Mouse (Mus musculus) urinary bladder, postnatal 25 days (tissue): Measurements from ENCODE around the gene Polm.

Experiments
- DNase-seq: peaks from one replicate; pipeline ENCODE4 v3.0.0; 2022; ENCODE audit warnings: low spot score

Polm gene

GRCm38 (mm10) chr11:5803551-5803981 is 34.2 kb downstream of the Polm start, which contains the start of gene Pgam2:
Gene Pgam2 (minus strand): TSS chr11:5803733.
- no peak for DNase-seq

DNA sequence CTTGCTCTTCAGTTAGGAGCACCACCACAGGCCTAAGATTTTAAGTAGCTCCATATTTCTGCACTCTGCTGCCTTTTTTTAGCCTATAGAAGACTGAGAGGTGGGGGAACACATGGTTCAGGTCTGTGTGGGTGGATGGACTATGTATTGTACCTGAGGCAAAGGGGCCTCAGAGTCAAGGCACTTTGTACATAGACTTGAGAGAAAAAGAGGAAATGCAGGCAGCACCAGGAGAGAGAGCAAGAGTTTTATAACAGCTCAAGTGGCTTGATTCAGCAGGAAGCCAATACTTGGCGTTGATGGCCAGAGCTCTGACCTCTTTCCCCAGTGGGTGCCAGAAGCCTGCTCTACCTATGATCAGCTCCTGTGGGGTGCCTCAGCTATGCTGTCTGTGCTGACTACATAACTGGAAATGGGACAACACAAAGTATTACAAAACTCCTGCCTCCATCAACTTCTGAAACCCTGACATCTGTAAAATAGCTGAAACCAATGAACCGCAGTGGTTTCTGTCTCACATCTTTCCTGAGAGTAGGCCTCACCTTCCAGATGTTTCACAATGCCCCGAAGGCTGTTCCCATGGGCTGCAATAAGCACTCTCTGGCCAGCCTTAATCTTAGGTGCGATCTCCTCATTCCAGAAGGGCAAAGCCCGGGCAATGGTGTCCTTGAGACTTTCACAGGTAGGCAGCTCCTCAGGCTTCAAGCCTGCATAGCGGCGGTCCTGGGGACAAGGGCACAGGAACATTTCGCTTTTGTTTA is 35.2 kb downstream of the Polm start:
- DNase-seq, result no peak

DNA sequence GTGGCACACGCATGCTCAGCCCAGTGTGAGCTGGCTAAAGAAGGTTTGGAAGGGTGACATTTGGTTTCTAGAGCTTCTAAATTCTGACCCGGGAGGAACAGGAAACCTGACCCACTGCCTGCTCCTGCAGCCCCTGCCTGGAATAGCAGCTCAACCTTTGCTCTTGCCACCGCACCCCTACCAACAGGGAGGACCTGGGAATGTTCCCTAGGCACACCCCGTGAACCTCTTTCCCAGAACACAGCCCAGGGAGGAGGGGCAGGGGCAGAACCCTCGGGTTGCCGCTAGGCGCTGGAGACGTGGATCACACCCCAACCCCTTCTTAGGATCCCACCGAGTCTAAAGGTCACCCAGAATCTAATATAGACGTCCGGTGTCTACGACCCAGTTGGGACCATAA is 35.8 kb downstream of the Polm start:
- DNase-seq, result no peak

GRCm38 (mm10) chr11:5801511-5801910 is 36.3 kb downstream of the Polm start:
- no peak for DNase-seq

DNA sequence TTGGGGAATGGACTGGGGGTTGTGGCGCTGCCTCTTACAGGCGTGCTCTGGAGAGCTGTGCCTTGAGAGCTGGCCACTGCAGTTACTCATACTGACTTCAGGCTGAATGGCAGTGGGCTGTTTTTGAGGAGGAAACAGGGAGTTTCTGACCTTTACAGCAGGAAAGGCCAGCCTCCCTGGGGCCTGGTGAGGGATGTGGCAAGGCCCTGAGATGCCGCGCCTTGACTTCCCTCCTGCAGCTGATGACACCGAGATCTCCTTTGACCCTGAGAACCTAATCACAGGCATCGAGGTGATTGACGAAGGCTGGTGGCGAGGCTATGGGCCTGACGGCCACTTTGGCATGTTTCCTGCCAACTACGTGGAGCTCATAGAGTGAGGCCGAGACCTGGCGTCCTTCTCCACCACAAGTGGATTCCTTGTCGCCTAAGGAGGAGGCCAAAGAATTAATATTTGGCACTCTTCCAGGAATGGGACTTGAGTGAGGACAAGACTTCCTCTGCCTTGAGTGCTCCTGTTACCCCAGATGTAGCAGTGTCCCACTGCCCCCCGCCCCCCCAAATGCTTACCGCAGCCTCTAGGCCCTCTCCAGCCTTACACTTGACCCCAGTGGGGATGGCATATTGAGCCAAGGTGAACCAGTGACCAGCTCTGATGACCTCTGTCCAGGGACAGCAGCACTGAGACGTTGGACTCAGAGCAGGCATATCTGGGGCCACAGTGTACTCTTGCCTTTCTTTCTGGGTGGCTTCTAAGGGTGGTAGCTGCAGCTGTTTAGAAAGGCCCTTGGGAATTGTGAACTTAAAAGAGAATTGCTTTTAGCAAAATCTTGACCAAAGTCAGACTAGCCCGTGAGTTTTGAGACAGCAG is 38.0 kb downstream of the Polm start:
- DNase-seq, result no peak

GRCm38 (mm10) chr11:5797928-5798327 is 39.9 kb downstream of the Polm start:
- DNase-seq, result no peak

- DNase-seq, result no peak
Measured at GRCm38 (mm10) chr11:5797371-5797770, 40.4 kb downstream of the Polm start.

- no peak for DNase-seq
Measured at GRCm38 (mm10) chr11:5796939-5797338, 40.9 kb downstream of the Polm start.

GRCm38 (mm10) chr11:5795706-5796105 is 42.1 kb downstream of the Polm start:
- no peak for DNase-seq

DNA sequence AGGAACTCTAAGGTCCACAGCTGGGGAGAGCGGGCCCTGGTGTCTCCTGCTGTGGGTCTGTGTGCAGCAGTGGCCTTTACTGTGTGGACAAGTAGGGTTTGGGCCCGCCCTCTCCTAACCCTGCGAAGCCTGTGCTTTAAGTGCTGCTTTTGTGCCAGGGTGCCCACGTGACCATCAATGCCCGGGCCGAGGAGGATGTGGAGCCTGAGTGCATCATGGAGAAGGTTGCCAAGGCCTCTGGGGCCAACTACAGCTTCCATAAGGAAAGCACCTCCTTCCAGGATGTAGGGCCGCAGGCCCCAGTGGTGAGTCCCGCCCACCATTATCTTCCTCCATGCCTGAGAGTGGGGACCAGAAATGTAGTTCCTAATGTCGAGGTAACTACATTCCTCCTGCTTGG is 42.5 kb downstream of the Polm start:
- no peak for DNase-seq

DNA sequence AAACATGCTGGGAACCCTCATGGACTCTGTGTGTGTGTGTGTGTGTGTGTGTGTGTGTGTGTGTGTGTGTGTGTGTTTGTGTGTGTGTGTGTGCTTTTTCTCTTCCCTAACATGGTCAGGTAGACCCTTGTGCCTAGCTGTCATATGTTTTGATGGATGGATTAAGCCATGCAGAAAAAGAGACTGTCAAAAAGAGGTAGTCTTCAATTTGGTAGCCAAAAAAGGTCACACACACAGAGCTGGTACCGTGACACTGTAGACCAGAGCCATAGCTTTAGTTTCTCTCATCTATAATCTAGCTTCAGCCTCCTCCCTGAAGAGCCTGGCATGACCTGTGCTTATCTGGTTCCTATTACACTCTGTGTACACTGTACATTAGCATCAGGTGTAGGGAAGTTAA is 47.4 kb downstream of the Polm start:
- DNase-seq, result no peak

DNA sequence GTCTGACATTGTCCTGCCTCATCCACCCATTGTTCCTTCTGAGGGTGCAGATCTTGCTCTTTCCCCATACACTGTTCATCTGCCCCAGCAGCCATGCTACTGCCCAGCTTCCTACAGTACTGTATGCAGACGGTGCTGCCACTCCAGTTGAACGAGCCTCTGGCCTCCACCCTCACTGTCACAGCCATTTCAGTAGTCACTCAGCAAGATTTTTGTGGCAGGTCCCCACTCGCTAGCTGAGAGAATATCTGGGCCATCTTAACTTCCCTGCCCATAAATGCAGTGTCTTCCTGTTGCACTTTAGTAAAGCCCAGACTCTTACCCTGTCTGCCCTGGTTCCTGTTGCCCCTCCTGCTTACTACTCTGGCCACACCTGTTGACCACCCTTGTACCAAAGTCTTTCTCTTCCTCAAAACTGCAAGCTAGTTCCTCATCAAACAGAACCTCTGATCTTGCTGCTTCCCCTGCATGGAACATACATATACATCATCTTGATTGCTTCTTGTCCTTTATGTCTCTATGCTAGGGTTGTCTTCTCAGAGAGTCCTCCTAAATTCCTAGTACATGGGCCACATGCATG is 48.0 kb downstream of the Polm start:
- DNase-seq, result peak; percentile 41

DNA sequence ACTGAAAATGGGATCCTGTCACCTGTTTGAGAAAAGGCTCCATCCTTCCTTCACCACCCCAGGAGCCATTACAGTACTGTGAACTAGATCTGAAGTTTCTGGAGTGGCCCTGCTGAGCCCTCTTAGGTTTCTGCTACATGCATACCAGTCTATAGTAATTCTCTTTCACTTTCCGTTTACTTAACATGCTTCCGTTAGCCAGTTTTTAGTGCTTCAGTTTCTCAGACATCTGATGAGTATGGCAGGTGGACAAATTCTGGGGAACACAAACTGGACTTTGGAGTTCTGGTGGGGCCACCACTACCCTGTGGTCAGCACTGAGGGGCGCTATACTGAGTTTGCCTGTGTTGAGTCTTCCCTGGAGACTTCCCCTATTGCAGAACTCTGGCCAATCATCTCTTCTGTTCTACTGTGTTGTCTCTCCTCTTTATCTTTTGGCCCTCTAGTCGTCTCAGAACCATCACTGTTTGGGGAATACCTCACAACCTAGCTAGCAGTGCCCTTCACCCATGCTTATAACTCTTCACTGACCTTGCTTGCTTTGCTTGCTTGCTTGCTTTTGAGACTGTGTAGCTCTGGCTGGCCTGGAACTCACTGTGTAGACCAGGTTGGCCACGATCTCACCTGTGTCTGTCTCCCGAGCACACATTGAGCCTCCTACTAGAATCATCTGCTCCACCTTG is 48.6 kb downstream of the Polm start:
- no peak for DNase-seq

- DNase-seq, result peak; percentile 95
Measured at GRCm38 (mm10) chr11:5788056-5789014, 49.5 kb downstream of the Polm start, which contains the start of gene Dbnl. Gene Dbnl (plus strand): TSS chr11:5788488.

DNA sequence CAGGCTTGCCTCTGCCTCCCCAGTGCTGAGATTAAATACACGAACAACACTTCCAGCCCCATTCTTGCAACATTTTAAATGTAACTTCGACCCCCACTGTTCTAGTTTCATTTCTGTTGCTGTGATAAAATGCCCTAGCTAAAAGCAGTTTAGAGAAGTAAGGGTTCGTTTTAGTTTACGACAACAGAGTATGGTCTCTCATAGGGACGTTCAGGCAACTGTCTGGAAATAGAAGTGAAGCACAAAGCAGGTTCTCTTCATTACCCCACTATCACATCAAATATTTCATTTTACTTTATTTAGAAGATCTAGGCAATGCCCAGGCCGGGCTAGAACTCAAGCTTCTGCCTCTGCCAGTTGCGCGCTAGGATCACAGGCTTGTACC is 50.2 kb downstream of the Polm start:
- DNase-seq, result no peak

DNA sequence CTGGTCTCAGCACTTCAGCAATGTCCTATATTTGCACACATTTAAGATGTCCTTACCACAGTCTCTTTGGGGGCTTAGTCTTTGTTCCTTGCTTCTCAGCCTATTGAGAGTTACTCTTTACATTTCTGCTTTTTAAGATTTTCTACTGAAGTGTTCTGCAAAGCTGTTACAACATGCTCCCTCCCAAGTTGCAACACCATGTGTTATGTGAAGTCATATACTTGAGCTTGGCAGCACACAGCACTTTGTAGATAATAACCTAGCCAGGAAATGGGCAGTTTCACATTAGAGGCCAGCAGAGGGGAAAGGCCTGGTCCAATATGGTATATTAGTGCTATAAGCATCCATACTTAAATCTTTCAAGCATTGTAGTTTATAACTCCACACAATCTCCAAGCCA is 52.1 kb downstream of the Polm start:
- no peak for DNase-seq

DNA sequence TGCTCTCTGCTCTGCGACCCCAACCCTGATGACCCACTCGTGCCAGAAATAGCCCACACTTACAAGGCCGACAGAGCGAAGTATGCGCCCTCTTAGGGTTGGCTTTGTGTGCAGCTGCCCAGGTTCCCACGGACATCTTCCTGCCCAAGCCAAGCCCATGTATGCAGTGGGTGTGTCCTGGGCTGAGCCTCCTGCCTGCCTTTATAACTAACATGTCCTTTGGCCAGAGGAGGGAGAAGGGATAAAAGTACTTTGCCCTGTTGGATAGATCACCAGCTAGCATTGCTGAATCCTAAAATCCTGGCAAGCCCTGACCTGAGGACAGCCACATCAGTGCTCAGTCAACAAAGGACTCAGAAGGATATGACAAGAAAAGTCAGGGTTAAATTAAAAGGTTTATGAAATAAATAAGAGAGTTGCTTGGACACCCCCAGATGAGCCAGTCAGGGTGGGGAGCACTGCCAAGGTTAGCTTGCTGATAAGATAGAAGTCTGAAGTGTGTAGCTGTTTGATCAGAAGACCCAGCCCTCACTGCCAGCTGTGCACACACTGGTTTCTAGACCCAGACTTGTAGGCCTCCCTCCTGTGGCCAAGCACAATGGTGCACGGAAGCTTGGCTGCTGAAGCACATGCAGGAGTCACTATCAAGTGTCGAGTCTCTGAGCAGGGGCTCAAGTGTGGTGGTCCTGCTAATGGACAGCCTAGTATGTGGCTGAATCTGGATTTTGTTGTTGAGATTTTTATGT is 55.4 kb downstream of the Polm start:
- no peak for DNase-seq

DNA sequence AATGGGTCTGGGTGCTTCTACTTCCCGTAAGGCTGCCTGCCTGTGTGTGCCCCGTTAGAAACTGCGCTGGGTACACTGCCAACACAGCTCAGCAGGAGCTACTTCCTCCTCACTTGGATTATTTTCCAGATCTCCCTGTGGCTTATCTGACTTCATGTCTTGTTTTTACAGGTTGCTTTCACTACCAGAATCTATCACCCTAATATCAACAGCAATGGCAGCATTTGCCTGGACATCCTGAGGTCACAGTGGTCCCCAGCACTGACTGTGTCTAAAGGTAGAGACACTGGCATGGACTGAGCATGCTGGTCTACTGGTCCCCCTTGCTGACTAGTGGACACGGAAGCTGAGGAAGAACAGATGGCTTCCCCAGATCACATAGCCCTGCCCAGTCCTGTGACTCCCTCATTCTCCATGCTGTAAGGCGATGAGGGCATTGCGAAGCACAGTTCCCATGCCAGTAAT is 57.7 kb downstream of the Polm start:
- no peak for DNase-seq

DNA sequence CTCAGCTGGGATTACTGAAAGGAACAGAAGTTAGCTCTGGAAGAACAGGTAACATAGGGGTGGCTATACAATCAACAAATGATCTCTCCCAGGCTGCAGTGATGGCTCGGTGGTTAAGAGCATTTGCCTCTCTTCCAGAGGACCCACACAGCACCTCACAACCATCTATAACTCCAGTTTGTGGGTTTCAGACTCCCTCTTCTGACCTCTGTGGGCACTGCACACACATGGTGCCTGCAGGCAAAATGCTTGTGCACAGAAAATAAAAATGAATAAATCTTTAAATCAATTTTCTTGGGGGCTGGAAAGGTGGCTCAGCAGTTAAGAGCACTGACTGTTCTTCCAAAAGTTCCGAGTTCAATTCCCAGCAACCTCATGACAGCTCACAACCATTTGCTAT is 59.3 kb downstream of the Polm start:
- DNase-seq, result no peak
